Mouse (Mus musculus) layer of hippocampus, postnatal 10 days (tissue): ENCODE data around the gene Ogt. TPM values are rescaled to one million over a fixed set of nuclear protein-coding genes. Genes with fewer than 3 reads are reported as not detected.
A peak's percentile ranks its signal among the peaks of the same experiment; 100 is the strongest.

ENCODE experiments used
- DNase-seq, 2 experiments: peaks; one replicate each; pipeline ENCODE4 v3.0.0; 2021; ENCODE audit warnings: low spot score in 2 of 2
- long read RNA-seq: library from polyadenylated mRNA; stranded (forward); transcript quantifications from one replicate; pipeline ENCODE4 v2.0.0, GENCODE M21; 2023
- total RNA-seq, 2 experiments: library from RNA; stranded (reverse); gene quantifications; 2 replicates each; pipeline ENCODE4 v1.2.3; 2021

Gene Ogt
- 100 to 1,000 TPM; 173 to 179 TPM for total RNA-seq
- long read RNA-seq, full-length matches to known transcripts: 5 of 25 reads
- long read RNA-seq, partial matches to known transcripts: 16 of 25 reads
- long read RNA-seq, other reads (novel, unspliced or antisense): 4 of 25 reads

DNA sequence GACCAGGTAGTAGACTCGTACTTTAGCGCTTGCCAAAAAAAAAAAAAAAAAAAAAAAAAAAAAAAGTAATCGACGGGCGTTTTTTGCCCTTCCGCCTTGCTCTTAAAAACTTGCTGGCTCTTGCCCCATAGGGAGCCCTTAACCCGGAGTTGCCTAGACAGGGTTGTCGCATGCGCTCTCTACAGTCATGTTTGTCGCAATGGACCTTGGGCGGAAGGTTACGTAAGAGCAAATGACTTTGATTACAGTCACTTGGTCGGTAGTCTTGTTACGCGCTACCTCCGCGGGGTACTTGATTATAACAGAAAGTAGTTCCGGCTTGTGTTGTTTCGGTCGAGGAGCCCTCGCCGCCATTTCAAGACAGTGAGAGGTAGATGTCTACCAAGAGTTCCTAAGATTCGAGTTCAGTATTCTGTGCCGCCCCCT, at the start of gene Ogt:
Gene Ogt, plus strand, starts transcription at position 320 of the 426 bp plus-strand sequence.
- DNase-seq: peak; percentile 88 to 89

DNA sequence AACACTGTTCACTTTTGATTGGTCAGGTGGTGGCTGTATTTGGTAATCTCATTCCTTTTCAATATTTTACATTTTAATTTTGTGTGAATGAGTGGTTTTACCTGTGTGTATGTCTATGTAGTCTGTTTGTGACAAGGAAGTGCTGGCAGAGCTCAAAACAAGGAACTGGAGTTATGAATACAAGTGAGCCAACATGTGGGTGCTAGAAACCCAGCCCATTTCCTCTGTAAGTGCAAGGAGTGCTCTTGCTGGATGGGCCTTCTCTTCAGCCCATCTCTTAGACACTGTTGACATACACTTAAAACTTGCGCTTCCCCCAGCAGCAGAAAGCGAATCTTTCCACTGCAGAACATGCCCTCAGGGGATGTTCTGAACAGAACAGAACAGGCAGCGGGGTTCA, 23.7 kb upstream of the Ogt start:
- no peak for DNase-seq

DNA sequence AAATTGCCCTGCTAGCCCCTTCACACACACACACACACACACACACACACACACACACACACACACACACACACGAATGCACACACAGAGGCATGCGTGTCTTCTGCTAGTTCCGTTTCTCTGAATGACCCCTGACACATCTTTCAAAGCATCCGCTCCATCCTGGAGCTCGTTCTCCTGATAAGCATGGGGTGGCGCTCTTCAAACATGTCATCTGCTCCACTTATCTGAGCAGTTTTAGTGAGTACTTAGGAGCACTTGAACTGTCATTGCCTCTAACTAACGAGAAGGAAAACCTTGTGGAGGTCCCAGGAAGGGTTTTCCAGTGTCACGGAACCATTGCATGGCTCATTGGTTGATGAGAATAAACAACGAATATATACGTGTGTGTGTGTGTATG, 22.0 kb upstream of the Ogt start:
- no peak for DNase-seq

DNA sequence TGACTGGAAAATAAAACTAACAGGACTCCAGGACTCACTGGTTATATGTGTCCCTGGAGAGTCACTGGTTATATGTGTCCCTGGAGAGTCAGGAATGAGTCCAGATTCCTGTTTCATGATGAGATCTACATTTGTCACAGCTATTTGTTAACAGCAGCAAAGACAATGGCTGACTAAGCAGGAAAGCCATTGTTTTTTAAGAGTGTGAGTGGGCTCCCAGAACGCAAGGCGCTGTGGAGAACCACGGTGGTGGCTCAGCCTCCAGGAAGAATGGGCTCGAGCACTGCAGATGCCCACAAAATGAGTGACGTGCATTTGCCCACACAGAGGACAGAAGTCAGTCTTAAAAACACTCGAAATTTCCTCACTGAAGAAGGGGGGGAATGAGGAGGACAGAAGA, 19.5 kb upstream of the Ogt start:
- DNase-seq: no peak

DNA sequence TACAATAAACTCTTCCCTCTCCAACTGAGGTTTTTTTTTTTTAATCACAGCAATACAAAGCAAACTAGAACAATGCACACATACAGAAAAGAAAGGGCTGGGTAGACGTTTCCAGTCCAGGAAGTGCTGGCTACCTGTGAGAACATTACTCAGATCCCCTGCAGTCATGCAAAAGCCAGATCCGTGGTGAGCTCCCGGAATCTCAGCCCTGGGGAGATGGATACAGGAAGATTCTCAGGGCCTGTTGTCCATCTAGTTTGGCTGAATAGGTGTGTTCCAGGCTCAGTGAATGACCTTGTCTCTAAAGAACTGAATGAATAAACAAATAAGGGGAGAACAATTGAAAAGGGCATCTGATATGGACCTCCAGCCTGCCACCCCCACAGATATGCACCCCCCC, 17.3 kb upstream of the Ogt start:
- no peak for DNase-seq

DNA sequence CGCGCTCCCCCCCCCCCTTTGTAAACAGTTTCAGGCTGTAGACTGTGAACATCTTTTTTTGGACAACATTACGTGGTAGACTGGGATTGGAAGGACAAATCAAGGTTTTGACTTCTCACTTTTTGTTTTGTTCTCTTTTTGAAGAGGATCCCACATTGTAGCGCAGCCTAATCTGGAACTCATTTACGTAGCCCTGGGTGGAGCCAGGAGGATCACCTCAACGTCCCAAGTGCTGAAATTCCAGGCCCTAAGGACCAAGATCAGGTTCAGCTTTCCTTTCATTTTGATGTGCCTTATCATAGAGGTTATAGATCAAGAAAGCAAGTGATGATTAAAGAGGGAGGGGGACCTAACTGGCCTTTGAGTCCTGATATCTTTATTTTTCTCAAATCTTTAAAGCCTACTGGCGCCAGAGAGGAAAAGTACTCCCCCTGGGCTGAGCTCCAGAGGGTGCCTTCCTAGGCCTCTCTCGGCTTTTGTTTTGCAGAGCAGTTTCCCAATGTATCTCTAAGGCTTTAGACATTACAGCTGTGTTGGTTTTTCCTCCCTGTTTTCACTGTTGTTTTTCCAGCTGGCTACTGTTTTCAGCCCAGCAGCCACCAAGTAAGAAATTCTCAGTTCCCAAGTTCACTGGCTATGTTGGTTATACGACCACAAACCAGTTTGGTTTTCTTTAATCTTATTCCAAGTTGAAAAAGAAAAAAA, 2.9 kb upstream of the Ogt start:
- DNase-seq: no peak

DNA sequence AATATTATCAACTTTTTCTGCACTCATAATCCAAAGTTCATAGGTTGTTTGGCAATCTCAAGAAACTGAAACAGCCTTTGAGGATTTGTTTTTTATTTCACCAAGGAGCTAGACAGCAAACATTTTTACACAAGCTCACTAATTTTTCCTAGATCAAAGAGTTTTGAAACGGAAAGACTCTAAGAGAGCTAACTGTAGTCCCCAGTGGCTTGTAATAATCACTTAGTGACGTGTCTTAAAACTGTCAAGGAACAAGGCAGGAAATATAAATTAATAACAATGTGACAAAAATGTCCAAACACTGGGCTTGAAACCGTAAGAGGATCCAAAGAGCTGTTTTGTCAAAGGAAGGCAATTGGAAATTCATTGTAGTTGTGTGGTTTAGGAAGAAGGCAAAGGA, 1.0 kb upstream of the Ogt start:
- DNase-seq: no peak

DNA sequence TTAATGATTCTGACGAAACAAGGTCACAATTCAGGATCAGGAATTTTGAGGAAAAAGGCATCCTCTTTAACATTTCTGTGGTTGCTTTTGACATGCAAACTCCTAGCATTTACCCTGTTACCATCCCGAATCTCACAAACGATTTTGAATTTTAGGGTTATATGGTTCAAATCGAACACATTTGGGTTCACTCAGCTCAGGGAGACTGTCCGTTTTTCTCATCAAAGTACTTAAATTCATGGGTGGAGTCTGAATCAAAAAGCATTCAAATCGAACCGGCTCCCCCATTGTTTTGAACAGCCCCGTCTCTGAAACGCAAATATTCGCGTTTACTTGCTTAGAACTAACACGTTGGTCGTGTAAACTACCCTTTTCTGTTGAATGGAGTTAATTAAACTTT, 554 bp upstream of the Ogt start:
- peak in 1 of 2 experiments; percentile 12 for DNase-seq

DNA sequence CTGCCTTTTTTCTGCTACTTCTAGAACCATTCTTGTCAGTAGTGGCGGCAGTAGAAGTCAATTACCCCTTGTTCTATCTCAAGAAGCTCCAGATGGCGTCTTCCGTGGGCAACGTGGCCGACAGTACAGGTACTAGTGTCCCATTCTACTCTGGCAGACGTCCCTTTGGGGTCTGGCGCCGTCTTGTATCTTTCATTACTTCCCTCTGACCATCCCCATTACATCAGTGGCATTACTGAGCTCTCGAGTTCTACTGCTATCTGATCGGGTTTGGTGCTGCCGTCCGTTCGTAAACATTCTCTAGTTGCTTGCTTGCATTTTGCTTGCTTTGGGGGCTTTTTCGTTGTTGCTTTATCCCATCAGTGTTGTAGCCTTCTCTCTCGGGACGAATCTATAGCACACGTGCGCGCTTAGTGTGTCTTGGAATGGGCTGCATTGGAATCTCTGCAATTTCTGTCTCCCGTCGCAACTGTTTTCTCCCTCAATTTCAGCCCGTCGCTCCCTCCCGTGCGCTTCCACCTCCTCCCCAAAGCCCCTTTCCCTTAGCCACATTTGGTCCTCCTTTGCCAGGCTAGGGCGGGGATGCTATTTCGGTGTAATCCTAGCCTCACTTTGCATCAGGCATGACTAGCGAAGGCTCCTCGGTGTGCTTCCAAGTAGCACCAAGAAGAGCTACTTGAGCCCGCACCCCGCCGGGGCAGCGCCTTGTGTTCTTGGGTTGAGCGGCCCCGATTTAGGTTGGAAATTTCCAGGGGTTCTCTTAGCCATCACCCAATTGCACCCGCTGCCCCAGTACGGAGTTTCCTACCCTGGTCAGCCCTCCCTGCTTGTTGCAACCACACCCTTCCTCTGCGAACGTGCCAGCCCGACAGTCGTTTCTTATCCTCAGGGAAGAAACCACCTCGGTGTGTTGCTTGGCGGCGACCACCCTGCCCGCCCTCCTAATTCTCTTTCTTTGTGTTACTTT, 617 bp downstream of the Ogt start:
- DNase-seq: peak; percentile 17 to 29

DNA sequence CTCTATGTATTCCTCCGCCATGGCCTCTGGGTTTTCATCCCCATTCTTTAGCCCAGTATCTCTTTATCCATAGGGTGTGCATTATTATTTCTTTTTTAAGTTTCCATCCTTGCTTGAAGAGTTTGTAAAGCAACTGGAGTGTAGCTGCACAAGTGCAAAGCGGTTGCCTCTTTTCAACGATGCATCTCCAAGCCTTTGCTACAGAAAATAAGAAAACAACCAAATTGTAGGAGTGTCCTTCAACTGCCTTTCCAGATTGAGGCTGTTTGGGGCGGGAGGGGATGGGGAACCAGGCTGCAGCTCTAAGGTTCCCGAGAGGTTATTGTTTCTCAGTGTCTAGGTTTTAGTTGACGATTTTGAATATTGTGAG, 1.3 kb downstream of the Ogt start:
- DNase-seq: no peak

DNA sequence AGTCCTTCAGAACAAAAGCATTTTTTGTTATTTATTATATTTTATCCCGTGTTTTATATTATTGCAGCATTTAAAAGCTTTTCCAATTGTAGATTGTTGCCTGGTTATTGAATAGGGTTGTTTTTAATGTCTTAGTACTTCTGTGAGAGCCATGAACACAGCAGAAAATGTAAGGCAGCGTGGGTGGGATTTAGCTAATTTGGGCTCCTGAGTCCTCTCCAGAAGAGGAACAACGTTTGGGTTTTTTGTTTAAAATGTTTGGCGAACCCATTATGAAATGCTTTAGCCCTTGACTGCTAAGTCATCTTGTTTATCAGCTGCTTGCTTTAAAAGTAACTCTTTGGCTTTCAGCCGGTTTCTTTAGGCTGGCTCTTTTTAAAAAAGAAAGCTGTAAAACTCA, 2.2 kb downstream of the Ogt start:
- DNase-seq: no peak

DNA sequence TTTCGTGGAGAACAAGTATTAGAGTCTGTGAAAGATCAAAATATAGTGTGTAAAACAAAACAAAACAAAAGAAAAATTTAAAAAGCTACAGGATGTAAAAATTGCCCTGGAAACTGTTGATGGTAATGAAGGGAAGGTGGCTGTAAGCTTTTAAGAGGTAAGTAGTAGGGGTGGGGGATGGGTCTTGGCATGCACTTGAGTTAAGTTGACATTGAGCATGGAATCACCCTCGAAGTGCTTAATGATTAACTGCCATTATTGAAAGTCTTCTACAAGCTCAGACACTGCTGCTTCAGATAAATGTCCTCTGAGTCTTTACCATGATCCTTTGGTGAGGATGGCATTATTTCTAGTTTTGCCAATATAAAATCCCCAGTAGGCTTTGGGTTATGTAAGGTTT, 5.4 kb downstream of the Ogt start:
- DNase-seq: no peak

DNA sequence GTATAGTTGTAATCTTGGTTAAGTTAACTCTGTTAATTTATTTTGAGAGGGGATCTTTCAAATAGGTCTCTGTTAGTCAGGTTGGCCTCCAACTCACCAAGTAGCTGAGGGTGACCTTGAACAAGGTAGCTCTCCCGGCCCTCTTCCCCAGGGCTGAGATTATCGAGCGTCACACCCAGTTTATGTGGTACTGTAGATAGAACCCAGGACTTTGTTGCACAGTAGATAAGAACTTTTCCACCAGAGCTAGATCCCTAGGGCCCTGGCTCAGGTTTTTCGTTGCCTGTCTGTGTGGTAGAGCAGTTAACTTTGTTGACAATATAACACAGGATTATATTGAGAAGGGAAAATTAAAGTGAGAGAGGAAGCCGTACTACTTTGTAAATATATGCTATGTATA, 6.8 kb downstream of the Ogt start:
- no peak for DNase-seq

DNA sequence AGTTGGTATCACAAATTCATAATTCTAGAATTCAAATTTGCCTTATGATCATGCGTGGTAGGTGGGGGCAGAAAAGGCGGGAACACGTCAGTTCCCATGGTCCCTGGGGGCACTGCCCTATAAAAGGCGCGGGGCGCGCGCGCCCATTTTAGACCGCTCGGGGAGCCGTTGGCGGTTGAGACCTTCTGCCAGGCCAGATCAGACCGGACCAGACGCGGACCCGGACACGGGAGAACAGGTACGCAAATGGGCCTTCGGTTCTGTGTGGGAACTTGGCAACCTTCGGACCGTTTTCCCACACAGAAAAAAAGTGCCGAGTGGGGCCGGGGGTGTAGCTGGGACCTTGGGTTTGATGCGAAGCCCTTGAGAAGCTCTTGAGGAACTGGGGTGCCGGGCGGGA, 55.8 kb downstream of the Ogt start:
- no peak for DNase-seq

DNA sequence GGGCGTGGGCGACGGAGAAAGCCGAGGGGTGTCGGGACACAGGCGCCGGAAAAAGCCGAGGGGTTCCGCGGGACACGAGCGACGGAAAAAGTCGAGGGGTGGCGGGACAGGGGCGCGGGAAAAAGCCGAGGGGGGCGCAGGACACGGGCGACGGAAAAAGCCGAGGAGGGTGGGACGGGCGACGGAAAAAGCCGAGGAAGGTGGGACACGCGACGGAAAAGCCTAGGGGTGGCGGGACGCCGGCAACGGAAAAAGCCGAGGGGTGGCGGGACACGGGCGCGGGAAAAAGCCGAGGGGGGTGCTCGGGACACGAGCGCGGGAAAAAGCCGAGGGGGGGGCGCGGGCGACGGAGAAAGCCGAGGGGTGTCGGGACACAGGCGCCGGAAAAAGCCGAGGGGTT, 57.7 kb downstream of the Ogt start:
- DNase-seq: no peak

DNA sequence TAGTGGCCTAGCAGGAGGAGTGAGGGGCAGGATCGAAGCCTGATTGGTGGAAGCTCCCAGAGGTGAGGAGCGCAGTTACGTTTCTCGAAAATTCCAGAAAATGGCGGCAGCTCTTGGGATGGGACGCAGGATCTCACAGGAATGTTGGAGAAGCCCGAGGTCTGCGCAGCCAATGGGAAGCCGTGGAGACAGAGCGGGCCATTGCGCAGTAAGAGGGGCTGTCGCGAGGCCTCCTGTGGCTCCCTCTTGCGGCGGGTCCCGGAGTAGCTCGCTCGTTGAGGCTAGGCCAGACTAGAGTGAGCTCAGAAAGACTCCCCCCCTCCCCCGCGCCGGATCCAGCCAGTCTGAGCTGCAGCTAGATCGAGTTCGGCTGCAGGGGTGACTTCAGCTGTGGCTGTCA, 58.4 kb downstream of the Ogt start:
- DNase-seq: no peak

DNA sequence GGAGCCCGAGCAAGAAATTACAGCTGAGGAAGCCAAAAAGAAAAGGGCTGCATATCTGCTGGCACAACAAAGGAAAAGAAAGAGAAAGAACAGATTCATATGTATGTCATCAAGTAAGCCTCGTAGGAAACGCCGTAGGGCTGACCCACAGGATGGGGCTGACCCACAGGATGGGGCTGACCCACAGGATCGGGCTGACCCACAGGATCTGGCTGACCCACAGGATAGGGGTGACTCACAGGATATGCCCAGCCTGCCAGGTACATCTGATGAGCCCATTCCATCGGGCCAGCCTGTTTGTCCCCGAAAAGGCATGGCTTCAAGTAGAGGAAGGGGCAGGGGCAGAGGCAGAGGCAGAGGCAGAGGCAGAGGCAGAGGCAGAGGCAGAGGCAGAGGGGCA, 65.3 kb downstream of the Ogt start:
- no peak for DNase-seq

DNA sequence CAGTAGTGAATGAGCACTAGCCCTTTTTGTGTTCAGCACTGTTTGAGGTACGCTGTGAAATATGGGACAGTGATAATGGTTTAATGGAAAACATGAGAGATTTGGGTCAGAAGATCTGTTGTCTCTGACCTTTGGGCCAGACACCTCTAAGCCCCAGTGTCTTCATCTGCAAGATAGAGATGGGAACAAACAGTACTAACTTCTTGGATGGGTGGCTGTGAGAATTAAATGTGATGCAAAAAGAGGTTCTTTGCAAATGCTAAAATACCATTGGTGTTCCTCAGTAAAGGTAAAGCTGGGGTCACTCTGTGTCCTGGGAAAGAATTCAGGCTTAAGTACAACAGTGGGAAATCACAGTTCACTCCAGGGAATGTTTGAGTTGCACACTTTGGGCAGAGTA, 80.5 kb downstream of the Ogt start:
- DNase-seq: no peak

DNA sequence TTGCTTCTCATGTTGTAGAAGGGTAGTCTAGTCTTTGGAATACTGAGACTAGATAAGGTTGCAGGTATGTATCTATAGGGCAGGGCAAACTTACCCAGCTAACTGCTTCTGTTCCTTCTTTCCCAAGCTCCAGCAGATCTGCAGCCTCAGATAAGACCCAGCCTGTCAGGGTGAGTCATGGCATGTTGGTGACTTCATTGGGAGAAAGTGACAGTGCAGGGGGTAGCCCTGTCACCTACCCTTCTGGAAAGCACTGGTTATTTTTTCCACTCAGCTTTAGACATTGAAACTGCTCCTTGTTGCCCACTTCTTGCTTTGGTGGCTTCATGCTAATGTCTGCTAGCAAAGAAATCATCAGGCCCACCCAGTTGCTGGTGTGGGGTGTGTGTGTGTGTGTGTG, 90.2 kb downstream of the Ogt start:
- no peak for DNase-seq

DNA sequence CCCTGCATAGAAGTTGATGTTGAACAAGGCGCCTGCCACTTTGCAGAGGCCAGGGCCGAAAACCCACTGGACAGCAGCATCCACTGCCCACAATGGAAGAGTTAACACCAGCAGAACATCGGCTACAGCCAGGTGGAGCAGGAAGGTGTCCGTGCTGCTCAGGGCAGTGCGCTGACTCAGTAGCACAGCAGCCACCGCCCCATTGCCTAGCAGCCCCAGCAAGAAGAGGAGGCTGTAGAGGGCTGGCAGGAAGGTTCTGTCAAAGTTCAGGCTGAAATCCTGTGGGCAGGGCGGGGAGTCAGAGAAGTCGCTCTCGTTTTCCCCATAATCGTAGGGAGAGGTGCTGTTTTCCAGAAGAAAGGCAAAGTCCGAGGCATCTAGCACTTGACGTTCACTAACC, 92.8 kb downstream of the Ogt start:
- DNase-seq: no peak

DNA sequence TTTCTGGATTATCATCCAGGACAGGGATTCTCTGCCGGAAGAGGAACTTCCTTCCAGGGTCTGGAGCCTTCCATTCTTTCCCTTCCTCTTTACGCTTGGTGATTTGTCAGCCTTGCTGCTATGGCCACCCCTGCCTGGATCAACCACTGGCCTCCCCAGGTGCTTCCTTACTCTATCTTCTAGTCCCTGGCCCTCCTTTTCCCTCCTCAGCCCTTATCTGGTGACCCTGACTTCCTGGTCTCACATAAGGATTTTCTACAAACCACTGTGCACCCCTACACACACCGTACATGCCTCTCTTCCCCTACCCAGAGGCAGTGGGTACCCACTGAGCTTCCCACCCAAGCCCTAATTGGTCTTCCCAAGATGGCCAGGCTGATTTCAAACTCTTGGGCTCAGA, 93.4 kb downstream of the Ogt start:
- DNase-seq: no peak

DNA sequence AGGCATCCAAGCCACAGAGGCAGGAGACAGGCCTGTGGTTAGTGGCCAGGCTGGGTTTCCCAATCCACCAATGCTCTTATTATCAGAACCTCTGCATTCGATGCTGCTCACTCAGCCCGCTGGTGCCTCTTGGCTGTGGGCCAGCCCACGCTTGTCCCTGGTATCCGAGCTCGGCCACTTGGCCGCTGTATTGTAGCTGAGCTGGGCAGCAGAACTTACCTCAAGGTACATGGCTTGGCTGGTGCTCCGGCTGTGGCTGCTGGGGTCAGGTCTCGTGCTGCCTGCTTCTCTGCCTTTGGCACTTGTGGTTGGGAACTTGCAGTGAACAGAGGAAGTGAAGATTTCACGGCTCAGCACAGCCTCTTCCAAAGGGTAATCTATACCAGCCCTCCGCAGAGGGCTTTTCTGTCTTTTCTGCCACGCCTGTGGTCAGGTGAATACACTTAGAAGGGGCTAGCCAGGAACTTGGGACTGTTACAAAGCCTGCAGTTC, 94.0 kb downstream of the Ogt start, which contains the start of gene Cxcr3:
Gene Cxcr3, minus strand, starts transcription at position 442 of the 492 bp plus-strand sequence.
- peak in 1 of 2 experiments; percentile 17 for DNase-seq
